Mouse (Mus musculus) erythroblast, adult 5-6 weeks (primary cell): Measurements from ENCODE around the gene Dag1. TPM values are rescaled to one million over a fixed set of nuclear protein-coding genes. Genes with fewer than 3 reads are reported as not detected.
A peak's percentile ranks its signal among the peaks of the same experiment; 100 is the strongest.

Experiments
- ATAC-seq: replicated peaks from 2 replicates; pipeline ENCODE4 v1.8.0; 2016; ENCODE audit warnings: moderate number of reproducible peaks, mild to moderate bottlenecking, moderate TSS enrichment, inconsistent platforms; ENCODE audit not compliant: poor library complexity, low FRiP score, severe bottlenecking
- total RNA-seq, 2 experiments: library from RNA; stranded (forward) in 1 of 2; stranded (reverse) in 1 of 2; fragments of 150-400 nt in 1 of 2; fragments of 200-764, 138-1000 nt in 1 of 2; gene quantifications; 2 replicates each; pipeline versions ENCODE4 v1.2.3 to v1.2.4; 2015 to 2017; ENCODE audit warnings: low replicate concordance in 2 of 2

The Dag1 gene
- total RNA-seq, 2 experiments from 2014 or later, result 1.7 TPM

GRCm38 (mm10) chr9:108238402-108238801 lies 25.4 kb downstream of the Dag1 start:
- no peak for ATAC-seq

GRCm38 (mm10) chr9:108234682-108235081 lies 29.1 kb downstream of the Dag1 start:
- ATAC-seq, result no peak

GRCm38 (mm10) chr9:108232908-108233307 lies 30.9 kb downstream of the Dag1 start:
- ATAC-seq, result no peak

GRCm38 (mm10) chr9:108227911-108228649 lies 35.7 kb downstream of the Dag1 start:
- ATAC-seq, result no peak

GRCm38 (mm10) chr9:108225166-108225565 lies 38.6 kb downstream of the Dag1 start:
- no peak for ATAC-seq

GRCm38 (mm10) chr9:108223633-108224032 lies 40.1 kb downstream of the Dag1 start:
- no peak for ATAC-seq

- ATAC-seq, result no peak
Observed at GRCm38 (mm10) chr9:108221566-108221965, 42.2 kb downstream of the Dag1 start.

- no peak for ATAC-seq
Observed at GRCm38 (mm10) chr9:108220380-108220774, 43.4 kb downstream of the Dag1 start.

- ATAC-seq, result no peak
Observed at GRCm38 (mm10) chr9:108219766-108220379, 43.9 kb downstream of the Dag1 start.

- no peak for ATAC-seq
Observed at GRCm38 (mm10) chr9:108217936-108218543, 45.7 kb downstream of the Dag1 start.

GRCm38 (mm10) chr9:108217406-108217805 lies 46.4 kb downstream of the Dag1 start:
- no peak for ATAC-seq

GRCm38 (mm10) chr9:108213105-108213504 lies 50.7 kb downstream of the Dag1 start:
- no peak for ATAC-seq

- no peak for ATAC-seq
Observed at GRCm38 (mm10) chr9:108212426-108212825, 51.3 kb downstream of the Dag1 start.

GRCm38 (mm10) chr9:108205571-108205901 lies 58.2 kb downstream of the Dag1 start:
- no peak for ATAC-seq

GRCm38 (mm10) chr9:108204884-108205570 lies 58.7 kb downstream of the Dag1 start:
- no peak for ATAC-seq

GRCm38 (mm10) chr9:108203015-108203414 lies 60.7 kb downstream of the Dag1 start:
- peak; percentile 58 for ATAC-seq

- ATAC-seq, result no peak
Observed at GRCm38 (mm10) chr9:108202169-108202568, 61.6 kb downstream of the Dag1 start.

- peak; percentile 94 for ATAC-seq
Observed at GRCm38 (mm10) chr9:108201160-108201559, 62.6 kb downstream of the Dag1 start.

- no peak for ATAC-seq
Observed at GRCm38 (mm10) chr9:108198621-108199020, 65.1 kb downstream of the Dag1 start.

GRCm38 (mm10) chr9:108196920-108197677 lies 66.7 kb downstream of the Dag1 start:
- ATAC-seq, result no peak
